Mouse (Mus musculus) kidney, adult 18-20 months (tissue): ENCODE results near the gene Calhm1.

Source experiments
- DNase-seq: peaks from one replicate; pipeline ENCODE4 v3.0.0; 2021

Gene Calhm1

DNA sequence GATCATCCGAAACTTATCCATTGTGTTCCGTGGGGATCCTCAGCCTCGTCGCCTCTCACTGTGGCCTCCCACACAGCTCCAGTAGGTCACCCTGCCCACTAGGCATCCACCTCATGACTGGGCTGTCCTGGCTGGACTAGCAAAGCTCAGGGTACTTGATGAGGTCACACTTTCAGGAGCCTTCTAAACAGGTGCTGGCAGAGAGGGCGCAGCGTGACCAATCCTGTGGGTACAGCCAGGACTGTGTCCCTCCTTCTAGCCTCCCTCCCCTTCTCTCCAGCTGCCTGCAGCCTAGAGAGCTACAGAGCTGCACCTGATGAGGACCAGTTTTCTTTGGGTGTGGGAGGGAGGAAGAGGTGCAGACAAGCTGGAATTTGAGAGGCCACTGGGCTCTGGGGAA, at the start of gene Calhm1:
TSS of gene Calhm1 (minus strand) at position 101 of the 400 bp plus-strand sequence.
- no peak for DNase-seq

DNA sequence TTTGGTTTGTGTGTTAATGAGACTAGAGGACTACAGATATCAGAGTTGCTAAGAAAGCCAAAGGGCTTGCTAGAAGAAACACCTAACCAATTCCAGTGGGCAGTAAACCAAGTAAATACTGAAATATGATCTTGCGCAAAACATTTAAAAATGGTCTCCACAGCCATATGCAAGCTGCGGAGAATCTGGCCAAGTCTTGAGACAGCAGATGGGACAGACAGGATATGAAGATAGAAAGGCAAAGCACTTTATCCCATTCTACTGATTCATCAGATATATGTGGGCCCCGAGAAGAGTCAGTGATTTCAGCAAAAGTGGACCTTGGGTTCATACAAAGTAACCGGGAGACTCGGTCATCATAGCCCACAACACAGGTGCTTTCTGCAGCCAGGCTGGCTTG, 48.1 kb upstream of the Calhm1 start:
- DNase-seq: no peak

DNA sequence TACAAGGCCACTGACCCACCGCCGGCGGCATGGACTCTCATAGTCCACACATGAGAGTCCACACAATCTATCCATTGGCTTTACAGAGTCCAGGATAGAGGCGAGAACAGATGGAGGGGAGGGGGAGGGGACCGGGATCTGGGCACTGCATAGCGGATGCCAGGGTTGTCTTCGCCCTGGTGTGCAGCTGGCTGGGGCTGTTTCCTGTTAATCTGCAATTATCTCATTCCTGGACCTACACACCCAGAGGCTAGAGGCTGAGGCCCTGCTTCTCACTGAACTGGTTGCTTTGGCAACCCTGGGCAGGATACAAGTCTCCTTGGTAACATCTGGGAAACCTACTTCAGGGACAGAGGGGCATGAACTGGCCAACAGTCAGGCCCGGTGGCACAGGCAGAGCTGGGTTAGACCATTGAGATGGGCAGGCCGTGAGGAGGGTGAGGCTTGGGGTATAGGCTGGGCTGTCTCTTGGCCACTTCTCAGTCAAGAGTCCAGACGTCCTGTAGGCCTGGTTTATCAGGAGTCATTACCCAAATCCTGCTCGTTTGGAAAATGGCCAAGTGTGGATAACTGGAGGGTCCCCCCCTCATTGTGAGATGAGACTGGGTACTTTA, 44.6 kb upstream of the Calhm1 start:
- no peak for DNase-seq

DNA sequence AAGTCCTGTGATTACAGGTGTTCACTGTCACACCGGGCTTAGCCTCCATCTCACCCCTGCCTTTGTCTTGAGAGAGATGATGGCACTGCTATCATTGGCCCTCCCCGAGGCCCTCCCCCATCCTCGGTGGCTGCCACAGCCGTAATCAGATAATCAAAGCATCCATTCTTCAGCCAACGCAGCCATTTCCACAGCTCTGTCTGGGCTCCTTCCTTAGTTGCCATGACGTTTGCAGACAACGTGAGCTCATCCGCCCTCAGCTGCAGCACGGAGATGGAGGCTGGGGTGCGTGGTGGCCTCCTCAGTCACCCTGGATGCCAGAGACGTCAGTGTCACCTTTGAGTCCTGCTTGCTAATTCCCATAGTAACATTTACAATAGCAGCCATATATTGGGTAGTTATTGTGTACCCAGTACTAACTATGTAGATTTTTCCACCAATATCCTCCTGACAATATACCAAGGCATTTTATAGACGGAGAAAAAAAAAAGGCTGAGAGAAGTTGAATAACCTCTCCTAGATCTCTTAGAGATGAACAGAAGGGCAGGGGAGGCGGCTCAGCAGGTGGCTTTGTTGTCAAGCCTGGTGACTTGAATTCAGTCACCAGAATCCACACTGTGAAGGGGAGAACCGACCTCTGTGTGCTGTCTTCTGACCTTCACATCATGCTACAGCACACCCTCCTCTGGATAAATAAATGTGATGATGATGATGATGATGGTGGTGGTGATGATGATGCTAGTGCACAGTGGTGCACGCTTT, 42.6 kb upstream of the Calhm1 start:
- DNase-seq: no peak

DNA sequence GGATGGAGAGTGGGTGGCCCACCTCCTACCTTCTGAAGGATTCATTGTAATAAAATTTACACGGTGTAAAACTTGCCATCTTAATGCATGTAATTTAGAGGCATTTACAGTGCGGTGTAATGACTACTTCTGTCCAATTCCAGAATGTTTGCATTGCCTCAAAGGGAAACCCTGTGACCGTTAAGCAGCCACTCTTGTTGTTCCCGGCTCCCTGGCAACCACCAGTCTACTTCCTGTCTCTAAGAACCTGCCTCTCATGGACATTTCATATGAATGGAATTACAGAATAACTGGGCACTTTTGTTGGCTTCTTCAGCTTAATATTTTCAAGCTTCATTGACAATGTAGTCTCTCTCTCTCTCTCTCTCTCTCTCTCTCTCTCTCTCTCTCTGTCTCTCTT, 40.7 kb upstream of the Calhm1 start:
- no peak for DNase-seq

DNA sequence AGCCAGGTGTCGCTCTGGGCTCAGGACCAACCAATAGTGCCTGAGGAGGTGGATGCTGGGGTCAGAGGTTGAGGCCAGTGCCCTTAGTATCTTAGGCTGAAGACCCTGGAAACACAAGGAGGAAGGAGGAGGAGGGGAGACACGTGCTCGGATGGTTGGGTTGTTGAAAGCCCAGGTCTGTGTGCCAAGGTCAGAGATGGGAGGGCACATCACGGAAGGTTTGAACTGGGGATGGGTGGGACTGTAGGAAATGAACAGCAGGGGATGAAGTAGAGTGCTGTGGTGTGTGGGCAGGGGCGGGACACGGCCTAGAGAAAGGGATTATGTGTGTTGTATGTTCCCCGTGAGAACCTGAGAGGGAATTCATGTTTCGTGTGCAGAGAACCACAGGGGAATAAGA, 40.2 kb upstream of the Calhm1 start:
- DNase-seq: no peak

DNA sequence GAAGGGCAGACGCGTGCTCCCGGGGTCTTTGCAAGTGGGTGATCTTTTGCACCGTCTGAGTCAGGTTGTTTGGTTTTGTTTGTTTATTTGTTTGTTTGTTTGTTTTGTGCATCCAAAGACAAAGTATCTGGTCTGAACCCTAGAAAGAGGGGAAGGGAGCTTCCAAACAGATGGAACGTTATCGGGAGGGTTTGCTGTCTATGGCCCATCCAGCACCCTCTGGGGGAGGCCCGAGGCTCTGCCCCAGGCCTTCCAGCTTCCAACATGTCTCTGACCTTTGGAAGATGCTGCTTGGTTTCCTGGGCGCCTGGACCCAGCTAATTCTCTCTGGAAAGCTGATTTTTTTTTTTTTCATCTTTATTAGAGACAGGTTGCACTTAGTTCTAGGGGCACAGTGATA, 36.0 kb upstream of the Calhm1 start:
- DNase-seq: no peak

DNA sequence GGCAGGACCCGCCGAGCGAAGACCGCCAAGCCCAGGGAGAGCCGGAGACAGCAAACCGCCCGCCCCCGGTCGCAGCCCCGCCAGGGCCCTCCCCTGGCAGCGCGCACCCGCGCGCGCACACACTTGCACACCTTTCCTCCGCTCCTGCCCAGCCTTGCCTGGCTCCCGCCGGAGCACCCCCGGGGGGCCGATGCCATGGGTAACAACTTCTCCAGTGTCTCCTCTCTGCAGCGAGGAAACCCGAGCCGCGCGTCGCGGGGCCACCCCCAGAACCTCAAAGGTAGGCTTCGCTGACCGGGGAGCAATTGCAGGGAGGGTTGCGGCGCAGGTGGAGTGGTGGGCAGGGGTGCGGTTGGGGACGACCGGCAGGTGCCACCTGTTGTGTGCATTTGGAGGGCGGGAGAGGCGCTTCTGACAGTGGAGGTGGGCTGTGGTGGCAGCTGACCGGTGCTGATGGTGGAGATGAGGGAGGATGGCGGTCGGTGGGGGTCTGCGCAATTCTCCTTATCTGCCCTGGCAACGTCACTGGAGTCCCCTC, 35.3 kb upstream of the Calhm1 start:
- DNase-seq: peak; percentile 11

DNA sequence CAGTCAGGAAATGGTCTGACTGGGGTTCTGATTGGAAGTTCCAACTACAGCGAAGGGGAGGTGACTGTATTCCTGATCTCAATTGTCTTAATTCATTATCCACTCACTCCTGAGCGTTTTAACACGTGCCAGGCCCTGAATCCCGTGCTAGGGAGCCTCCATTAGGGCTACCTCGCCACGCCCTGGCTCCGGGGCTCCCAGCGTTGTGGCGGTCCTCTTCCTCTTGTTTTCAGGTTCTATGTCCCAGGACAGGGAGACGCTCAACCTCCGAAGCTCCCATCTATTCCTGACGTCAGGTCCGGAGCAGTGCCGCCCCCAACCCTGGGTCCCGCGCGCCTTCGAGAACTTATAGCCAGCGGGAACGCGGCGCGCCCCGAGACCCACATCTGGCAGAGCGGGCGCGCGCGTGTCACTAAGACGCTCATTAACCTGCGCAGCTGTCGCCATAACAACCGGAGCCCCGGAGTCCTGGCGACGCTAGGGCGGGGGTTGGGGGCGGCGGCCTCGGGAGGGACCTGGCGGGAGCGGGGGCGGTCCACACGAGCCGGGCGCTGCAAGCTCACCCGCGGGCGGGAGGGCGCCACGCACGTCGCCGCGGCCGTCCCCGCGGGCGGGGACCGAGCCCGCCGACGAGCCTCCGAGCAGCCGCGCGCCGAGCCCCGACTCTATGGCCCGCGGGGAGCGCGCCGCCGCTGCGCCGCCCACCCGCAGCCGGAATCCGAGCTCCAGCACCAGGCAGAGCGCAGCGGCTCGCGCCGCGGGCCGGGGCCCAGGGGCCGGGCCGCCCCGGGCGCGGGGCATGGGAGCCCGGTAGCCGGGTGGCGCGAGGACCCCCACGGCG, 34.6 kb upstream of the Calhm1 start, which contains the start of gene Neurl1a:
TSS of gene Neurl1a (plus strand) at position 390 of the 841 bp plus-strand sequence.
- peak; percentile 43 for DNase-seq

DNA sequence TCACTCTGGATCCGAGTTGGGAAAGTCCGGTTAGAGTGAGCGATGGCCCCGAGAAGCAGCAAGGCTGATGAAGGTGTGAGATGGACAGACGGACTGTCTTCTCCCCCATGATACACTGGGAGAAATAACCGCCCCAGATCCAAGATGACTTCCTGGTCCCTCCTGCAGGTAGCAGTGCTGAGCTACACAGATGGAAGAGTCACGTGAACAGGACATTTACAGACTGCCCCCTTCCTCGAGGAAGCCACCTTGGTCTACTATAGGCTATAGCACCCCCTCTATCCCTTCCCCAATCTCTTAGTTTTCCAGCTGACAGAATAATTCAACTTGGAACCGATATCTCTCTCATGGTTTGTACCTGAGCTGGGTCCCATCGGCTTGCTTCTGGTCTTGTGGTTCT, 33.9 kb upstream of the Calhm1 start:
- DNase-seq: no peak

DNA sequence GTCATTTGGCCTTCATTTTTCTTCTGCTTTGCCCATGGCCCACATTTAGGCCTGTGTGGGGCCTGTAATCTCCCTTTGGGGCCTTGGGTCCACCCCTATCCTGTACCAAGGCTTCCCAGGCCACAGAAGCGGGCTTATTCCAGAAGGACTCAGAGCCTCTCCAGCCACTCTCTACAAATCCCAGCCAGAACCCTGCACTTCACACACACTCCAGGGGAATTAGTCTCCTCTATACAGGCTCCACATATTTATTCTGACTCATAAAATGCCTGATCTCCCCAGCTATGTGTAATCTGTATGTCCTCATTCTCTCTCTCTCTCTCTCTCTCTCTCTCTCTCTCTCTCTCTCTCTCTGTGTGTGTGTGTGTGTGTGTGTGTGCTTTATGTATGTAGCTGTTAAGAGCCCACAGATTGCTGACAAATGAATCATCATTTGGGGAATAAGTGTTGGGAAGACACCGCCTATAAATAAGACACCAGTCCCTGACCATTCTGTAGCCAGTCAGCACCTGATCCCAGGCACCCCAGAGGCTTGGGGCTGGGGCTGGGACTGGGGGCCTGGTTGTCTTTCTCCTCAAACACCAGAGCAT, 33.0 kb upstream of the Calhm1 start:
- DNase-seq: no peak

DNA sequence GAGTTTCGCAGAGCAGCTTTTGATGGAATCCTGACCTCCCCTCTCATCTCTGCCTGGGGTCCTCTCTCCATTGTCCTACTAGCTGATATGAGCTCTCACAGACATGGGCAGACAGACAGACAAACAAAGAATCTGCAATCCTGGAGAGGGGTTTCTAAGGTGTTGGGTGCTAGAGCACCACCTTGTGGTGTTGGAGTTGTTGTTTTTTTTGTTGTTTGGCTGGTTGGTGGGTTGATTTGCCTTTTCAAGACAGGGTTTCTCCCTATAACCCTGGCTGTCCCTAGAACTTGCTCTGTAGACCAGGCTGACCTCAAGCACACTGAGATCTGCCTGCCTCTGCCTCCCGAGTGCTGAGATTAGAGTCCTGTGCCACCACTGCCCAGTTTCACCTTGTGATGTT, 31.4 kb upstream of the Calhm1 start:
- DNase-seq: no peak

DNA sequence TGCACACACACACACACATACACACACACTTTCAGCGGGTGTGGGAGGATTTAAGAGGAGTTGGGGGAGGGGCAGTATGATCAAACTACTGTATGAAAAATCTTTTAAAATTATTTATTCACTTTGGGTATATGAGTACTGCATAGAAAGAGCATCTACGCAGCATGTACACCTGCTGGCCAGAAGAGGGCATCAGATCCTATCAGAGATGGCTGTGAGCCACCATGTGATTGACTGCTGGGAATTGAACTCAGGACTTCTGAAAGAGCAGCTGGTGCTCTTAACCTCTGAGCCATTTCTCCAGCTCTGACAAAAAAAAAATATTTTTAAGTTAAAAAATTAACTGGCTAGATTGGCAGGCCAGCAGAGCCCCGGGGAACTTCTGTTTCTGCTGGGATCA, 30.5 kb upstream of the Calhm1 start:
- peak; percentile 23 for DNase-seq

DNA sequence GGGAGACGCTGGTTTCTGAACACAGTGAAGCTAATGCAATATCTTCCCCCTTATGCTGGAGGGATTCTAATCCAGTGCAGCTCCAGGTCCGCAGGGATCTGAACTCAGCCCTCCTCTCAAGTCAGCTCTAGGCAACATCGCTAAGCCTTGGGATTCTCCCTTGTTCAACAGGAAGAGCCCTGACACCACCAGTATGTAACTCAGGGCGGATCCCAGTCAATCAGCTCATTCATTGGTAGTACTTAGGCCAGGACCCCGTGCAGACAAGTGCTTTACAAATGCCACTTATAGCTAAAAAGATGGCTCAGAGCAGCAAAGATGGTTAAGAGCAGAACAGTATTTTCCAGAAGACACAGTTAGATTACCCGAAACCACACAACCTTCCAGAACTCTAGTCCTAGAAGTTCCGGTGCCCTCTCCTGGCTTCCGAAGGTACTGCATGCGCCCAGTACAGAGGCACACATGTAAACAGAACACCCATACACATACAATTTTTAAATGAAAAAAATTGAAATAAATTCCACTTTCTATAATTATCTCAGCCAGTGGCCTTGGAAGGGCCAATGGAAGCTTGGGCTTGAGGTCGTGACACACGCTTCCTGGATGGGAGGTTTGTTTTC, 24.8 kb upstream of the Calhm1 start:
- DNase-seq: peak; percentile 91

DNA sequence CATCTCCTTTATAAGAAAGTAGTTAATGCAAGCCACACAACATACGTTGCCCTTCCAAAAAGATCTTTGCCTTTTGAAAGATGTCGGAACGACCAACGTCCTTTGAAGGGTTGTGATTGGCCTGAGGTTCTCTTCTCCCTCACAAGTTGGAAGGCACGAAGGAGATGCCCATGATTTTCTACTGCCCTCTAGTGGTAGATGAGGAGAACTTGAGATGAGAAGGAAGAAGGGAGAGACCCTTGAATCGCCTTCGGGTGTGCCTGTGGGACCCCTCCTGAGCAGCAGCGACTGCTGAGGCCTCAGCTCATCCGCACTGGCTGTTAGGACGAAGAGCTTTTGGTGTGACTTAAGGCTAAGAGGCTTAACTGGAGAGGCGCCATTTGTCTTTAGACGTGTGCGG, 24.2 kb upstream of the Calhm1 start:
- peak; percentile 46 for DNase-seq

DNA sequence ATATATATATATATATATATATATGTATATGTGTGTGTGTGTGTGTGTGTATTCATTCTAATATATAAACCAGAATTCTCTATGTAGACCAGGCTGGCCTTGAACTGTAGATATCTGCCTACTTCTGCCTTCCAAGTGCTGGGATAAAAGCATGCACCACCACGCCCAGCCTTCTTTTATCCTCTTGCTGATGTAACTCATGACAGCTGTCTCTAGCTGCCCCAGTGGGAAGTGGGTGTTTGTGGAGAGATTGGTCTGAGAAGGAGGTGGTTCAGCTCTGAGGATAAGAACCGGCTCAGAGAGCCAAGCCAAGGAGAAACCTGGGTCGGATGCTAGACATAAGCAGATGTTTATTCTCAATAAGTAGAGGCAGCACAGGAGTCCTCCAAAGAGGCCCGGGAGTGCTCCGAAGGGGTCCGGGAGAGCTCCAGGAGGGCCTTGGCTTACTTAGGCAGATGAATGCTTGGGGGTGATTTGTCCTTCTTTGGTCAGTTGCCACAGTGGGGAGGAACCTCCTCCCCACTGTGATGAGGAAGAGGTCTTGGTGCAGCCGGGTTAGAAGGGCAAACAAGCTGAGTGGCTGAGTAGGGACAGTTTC, 23.7 kb upstream of the Calhm1 start:
- DNase-seq: no peak

DNA sequence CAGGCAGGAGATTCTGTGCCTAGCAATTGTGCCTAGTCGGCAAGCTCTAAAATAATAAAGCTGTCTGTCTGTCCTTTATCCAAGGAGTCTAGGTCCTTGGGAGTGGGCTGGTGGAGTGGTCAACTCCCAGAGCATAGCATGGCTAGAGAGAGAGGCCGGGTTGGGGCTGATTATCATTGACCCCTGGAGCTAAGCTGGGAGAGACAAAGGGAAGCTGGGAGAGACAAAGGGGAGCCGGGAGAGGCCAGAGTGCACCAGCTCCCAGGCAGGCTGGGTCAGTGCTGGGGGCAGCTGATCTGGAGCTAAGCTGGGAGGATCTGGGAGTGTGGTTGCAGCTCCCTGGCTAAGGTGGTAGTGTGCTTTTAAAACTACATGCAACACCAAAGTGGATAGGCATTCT, 22.7 kb upstream of the Calhm1 start:
- DNase-seq: no peak

DNA sequence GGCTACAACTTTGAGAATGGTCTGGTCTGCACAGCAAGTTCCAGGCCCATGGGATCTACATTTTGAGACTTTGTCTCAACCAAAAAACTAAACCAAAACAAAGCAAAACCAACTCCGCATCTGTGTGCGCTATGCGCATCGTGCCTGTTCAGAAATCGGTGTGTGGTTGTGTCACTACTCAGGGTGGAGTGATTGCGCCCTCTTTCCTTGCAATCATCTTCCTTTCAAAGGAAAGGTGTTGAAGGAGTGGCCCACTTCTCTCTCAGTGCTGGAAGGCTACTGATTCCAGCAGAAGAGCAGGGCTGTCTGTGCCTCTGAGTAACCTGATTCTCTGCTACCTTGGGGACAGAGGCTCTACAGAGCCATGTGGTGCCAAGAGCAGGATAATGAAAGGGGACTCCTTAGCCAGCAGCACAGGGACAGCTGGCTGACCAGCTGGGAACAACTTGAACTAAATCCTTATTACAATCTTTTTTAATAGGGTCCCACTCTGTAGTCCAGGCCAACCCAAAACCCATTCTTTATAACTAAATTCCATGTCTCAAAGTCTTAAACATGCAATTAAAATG, 19.2 kb upstream of the Calhm1 start:
- no peak for DNase-seq

DNA sequence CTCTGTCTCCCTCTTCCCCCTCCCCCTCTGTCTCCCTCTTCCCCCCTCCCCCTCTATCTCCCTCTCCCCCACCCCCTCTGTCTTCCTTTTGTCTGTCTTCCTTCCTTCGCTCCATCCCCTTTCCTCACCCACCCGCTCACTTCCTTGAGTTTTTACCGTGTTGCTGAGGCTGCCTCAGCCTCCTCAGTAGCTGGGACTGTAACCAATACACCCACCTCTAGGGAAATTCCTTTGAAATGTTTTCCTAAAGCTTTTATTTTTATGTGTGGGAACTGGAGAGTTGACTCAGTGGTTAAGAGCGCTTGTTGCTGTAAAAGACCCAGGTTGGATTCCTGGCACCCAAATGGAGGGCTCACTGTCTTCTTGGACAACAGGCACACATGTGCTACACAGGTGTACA, 17.6 kb upstream of the Calhm1 start:
- DNase-seq: no peak

DNA sequence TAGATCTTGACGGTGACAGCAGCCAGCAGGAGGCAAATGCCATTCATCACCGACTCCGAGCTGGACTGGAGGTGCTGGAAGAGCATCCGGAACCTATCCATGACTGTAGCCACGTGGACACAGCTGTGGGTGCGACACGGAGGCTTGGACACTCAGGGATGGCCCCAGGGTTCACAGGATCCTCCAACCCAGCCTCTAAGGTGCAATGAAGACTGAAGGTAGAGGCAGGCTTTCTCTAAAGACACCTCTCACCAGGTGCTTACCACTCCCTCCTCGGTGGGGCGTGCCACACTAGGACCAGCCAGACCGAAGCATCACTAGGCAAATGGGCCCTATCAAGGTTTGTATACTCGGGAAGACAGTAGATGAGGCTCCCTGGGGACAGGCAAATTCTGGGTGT, 13.6 kb upstream of the Calhm1 start, which contains the start of gene Calhm3:
TSS of gene Calhm3 (minus strand) at position 101 of the 400 bp plus-strand sequence.
- no peak for DNase-seq

DNA sequence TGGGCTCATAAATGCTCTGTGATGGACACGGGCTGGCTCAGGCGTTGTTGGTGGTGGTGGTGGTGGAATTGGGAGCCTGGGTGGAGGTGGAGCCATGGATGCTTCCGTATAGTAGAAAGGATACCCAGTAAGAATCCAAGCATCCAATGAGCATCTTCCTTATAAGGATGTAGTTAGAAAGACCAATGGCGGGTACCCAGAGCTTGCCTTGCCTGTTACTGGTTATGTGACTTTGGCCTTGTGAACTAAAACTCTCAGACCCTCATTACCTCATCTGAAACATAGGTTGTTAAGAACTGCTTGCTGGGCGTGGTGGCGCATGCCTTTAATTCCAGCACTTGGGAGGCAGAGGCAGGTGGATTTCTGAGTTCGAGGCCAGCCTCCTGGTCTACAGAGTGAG, 9.7 kb upstream of the Calhm1 start:
- DNase-seq: no peak

DNA sequence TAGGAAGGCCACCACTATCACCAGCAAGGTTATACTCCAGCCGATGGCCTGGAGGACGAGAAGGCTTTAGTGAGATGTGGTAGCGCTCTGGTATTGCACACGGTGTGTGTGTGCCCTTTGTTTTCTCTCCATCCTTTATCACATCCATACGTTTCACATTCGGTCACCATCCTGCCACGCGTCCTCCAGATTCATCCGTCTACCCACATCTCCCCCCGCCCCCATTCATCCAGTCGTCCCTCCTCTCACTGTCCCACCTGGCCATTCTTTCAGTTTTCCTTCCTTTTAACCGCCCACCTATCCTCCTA, 8.0 kb upstream of the Calhm1 start:
- DNase-seq: no peak
